Mouse (Mus musculus) midbrain, embryonic 10.5 days (tissue): ENCODE results near the gene Fam219b. TPM values are rescaled to one million over a fixed set of nuclear protein-coding genes. Genes with fewer than 3 reads are reported as not detected.

Experiments
- DNase-seq: peaks from one replicate; pipeline ENCODE4 v3.0.0-alpha.2; 2017; ENCODE audit warnings: low spot score
- H3K27ac ChIP-seq: fragments of 300-500 bp; sonication (generic); replicated peaks from 2 replicates; pipeline ENCODE4 v1.5.1; 2016; ENCODE audit warnings: mild to moderate bottlenecking
- H3K27me3 ChIP-seq: fragments of 300-500 bp; sonication (generic); 2 replicates; pipeline ENCODE4 v1.6.1; 2016; ENCODE audit warnings: low read depth, mild to moderate bottlenecking; ENCODE audit not compliant: poor library complexity, severe bottlenecking
- H3K36me3 ChIP-seq: fragments of 300-500 bp; sonication (generic); 2 replicates; pipeline ENCODE4 v1.6.1; 2016; ENCODE audit warnings: mild to moderate bottlenecking, moderate library complexity
- H3K4me1 ChIP-seq: fragments of 300-500 bp; sonication (generic); 2 replicates; pipeline ENCODE4 v1.6.1; 2016
- H3K4me3 ChIP-seq: fragments of 300-500 bp; sonication (generic); 2 replicates; pipeline ENCODE4 v1.5.1; 2016; ENCODE audit warnings: mild to moderate bottlenecking, moderate library complexity
- H3K9me3 ChIP-seq: fragments of 300-500 bp; sonication (generic); replicated peaks from 2 replicates; pipeline ENCODE4 v1.6.1; 2016; ENCODE audit warnings: mild to moderate bottlenecking
- WGBS: fragments of 180-500 bp; shearing (Covaris S2); methylation state at CpG from one replicate; pipeline ENCODE4 v1.1.7; 2016; 5-methylcytosine and 5-hydroxymethylcytosine counted together
- polyA plus RNA-seq: library from polyadenylated mRNA; unstranded; fragments of >200 nt; fragmentation: Nextera tagmentation; extraction: Ambion mirVana; gene quantifications from 2 replicates; pipeline ENCODE4 v1.2.1, GENCODE M21; 2016

Gene Fam219b
- polyA plus RNA-seq, result 16.8 and 19.4 TPM in 2 replicates

GRCm38 (mm10) chr9:57537044-57537727 lies at the start of gene Fam219b:
Gene Fam219b, plus strand, starts transcription at chr9:57537528.
- peak within 1 kb of the TSS; percentile 95 for H3K27ac ChIP-seq
- whole genome bisulfite sequencing, result 2% methylated on average over 45 of the region's 45 CpGs
- peaks cover 65% of the 10 kb centered on the region for H3K36me3 ChIP-seq
- H3K27me3 ChIP-seq, result no peaks in the 10 kb centered on the region
- H3K9me3 ChIP-seq, result no peaks in the 10 kb centered on the region
- H3K4me1 ChIP-seq, result peaks cover 27% of the 10 kb centered on the region
- DNase-seq, result peak; percentile 88
- peak within 1 kb of the TSS; percentile 93 for H3K4me3 ChIP-seq

GRCm38 (mm10) chr9:57487807-57488206 lies 49.5 kb upstream of the Fam219b start:
- Histone ChIP-seq H3K36me3 (no peaks in the 10 kb centered on the region), H3K4me1 (peaks cover 4% of the 10 kb centered on the region; the same call in 1 of the 2 replicates), H3K4me3 (no peak overlapping the region), H3K27ac (no peak overlapping the region), H3K9me3 (0 out of 2 replicates have a peak, but pooled peaks cover 3% of the 10 kb centered on the region), H3K27me3 (peaks cover 20% of the 10 kb centered on the region)
- 80% methylated on average over 7 of the region's 7 CpGs for WGBS
- DNase-seq, result no peak

GRCm38 (mm10) chr9:57493532-57493931 lies 43.8 kb upstream of the Fam219b start:
- Histone ChIP-seq H3K9me3 (0 out of 2 replicates have a peak, but pooled peaks cover 3% of the 10 kb centered on the region), H3K27me3 (peaks cover 15% of the 10 kb centered on the region), H3K36me3 (no peaks in the 10 kb centered on the region), H3K27ac (no peak overlapping the region), H3K4me1 (no peaks in the 10 kb centered on the region), H3K4me3 (no peak overlapping the region)
- 89% methylated on average over 2 of the region's 2 CpGs for WGBS
- no peak for DNase-seq

- DNase-seq, result no peak
- H3K9me3 ChIP-seq, result 0 out of 2 replicates have a peak, but pooled peaks cover 3% of the 10 kb centered on the region
- no peaks in the 10 kb centered on the region for H3K36me3 ChIP-seq
- no peak overlapping the region for H3K4me3 ChIP-seq
- H3K27me3 ChIP-seq, result peaks cover 29% of the 10 kb centered on the region
- H3K27ac ChIP-seq, result no peak overlapping the region
- no peaks in the 10 kb centered on the region; the same call in 1 of the 2 replicates for H3K4me1 ChIP-seq
Observed at GRCm38 (mm10) chr9:57494970-57495369, 42.4 kb upstream of the Fam219b start.

GRCm38 (mm10) chr9:57497236-57497635 lies 40.1 kb upstream of the Fam219b start:
- DNase-seq, result no peak
- WGBS, result 82% methylated on average over 5 of the region's 5 CpGs
- no peaks in the 10 kb centered on the region for H3K9me3 ChIP-seq

DNA sequence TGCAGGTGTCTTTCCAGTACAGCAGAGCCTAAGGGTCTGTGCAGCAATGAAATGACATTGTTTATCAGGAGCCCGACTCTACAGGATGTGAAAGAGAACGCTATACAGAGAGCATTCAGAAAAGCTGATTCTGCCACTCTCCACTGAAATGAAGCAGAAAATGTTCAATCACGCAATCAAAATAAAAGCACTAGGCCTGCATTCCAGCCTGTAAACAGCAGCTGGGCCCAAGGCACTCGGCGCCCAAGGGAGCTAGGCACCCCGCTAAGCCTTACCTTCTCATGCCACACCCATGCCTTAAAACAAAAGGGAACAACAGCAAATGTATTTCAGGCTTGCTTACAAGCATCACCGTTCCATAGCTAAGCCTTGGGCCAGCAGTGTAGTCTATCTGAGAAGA lies 38.8 kb upstream of the Fam219b start:
- Histone ChIP-seq H3K9me3 (no peaks in the 10 kb centered on the region), H3K27ac (no peak overlapping the region), H3K27me3 (peaks cover 65% of the 10 kb centered on the region), H3K4me3 (no peak overlapping the region), H3K4me1 (peaks cover 25% of the 10 kb centered on the region), H3K36me3 (no peaks in the 10 kb centered on the region)
- WGBS, result 57% methylated on average over 7 of the region's 7 CpGs
- no peak for DNase-seq

More at GRCm38 (mm10) chr9:57497236-57497635, 40.1 kb upstream of the Fam219b start:
- Histone ChIP-seq H3K27me3 (peaks cover 52% of the 10 kb centered on the region), H3K27ac (no peak overlapping the region), H3K36me3 (no peaks in the 10 kb centered on the region), H3K4me1 (peaks cover 12% of the 10 kb centered on the region), H3K4me3 (no peak overlapping the region)

GRCm38 (mm10) chr9:57501452-57501851 lies 35.9 kb upstream of the Fam219b start:
- Histone ChIP-seq H3K4me1 (peaks cover 53% of the 10 kb centered on the region), H3K9me3 (no peaks in the 10 kb centered on the region), H3K36me3 (no peaks in the 10 kb centered on the region), H3K4me3 (peak overlapping the region; percentile 35), H3K27ac (no peak overlapping the region), H3K27me3 (peaks cover 94% of the 10 kb centered on the region)
- WGBS, result 7% methylated on average over 13 of the region's 13 CpGs
- DNase-seq, result no peak

DNA sequence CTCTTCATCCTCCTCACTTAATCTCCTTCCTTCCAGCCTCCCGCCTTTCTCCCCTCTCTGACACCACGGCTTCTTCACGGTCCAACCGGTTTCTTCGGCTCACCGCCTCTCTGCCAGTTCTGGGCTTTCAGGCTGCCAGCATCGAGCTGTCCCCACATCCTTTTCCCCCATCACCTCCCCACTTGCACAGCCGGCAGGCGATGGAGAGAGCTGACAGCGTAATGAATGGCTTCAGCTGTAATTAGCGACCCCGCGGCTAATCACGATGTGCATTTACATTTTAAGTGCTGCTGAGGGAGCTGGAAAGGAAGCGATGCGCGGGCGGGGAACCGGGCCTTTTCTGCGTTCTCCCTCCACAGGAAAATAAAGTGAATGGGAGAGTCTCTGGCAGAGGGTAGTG lies 35.5 kb upstream of the Fam219b start:
- Histone ChIP-seq H3K4me3 (peak overlapping the region; percentile 35), H3K27me3 (peaks cover 97% of the 10 kb centered on the region), H3K27ac (no peak overlapping the region), H3K36me3 (no peaks in the 10 kb centered on the region), H3K4me1 (peaks cover 53% of the 10 kb centered on the region), H3K9me3 (no peaks in the 10 kb centered on the region)
- 1% methylated on average over 20 of the region's 20 CpGs for WGBS
- DNase-seq, result peak; percentile 49

DNA sequence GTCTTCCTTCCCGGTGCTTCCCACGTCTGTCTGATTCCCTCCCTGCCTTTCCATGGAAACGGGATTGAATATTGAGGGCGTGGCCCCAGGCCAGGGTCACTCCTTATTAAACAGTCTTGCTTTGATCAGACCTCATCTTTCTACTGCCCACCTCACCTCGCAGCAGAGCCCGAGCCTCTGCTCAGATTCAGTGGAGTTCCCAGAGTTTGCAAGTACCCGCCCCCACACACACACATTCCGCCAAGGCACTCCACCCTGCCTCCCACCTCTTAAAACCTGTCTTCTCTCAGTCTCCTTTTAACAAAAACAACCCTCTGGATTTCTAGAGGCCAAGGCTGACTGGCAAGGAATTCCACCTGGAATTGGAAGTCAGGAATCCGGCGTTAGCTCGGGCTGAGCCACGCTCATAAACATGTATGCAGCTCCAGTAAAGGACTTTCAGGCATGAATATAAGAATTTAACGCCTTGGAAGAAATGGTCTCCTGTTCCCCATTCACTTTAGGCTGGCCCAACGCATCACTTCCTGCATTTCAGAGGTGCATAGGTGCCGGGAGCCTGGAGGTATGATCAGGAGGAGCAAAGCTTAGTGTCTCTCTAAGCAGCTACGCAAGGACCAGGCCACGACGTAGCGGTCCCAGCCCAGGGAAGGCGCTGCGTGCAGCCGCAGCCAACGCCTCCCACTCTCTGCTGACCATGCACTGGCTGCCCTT lies 34.3 kb upstream of the Fam219b start:
- peak; percentile 56 for DNase-seq
- H3K9me3 ChIP-seq, result no peaks in the 10 kb centered on the region
- H3K4me3 ChIP-seq, result peak overlapping the region; percentile 59
- 3% methylated on average over 23 of the region's 23 CpGs for WGBS
- H3K36me3 ChIP-seq, result no peaks in the 10 kb centered on the region
- peaks cover 53% of the 10 kb centered on the region for H3K4me1 ChIP-seq
- peaks cover 93% of the 10 kb centered on the region for H3K27me3 ChIP-seq
- no peak overlapping the region for H3K27ac ChIP-seq

DNA sequence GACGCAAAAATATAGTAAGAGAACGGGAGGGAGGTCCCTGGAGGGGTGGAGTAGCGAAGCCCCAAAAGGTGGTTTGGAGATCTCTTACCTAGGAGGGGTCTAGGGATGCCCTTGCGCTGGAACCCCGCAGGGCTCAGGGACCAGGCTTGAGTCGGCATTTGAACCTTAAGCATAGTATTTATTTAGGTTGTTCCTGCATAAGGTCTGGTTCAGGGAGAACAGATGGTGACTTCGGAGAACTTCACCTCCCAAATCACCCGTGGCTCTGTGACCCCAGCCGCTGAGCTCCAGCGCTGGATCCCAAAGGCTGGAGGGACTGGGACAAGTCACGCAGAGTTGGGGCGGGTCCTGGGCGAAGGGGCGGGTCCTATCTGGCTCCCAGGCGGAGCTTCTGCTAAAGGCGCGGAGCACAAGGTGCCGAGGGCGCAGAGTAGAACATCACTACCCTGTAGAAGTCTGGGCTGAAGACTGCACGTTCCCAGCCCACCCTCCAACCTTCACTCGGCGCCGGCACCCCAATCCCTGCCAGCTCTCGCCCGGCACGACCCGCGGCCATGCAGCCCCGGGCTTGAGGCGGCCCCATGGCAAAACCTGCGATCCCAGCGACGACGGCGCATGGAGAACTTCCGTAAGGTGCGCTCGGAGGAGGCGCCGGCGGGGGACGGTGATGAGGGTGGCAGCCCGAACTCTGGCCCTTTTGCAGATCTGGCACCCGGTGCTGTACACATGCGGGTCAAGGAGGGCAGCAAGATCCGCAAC lies 33.5 kb upstream of the Fam219b start, which contains the start of gene Rpp25:
Gene Rpp25 (plus strand): TSS at position 405 of the 759 bp plus-strand sequence.
- peak; percentile 64 for DNase-seq
- peaks cover 86% of the 10 kb centered on the region for H3K27me3 ChIP-seq
- under 1% methylated on average over 46 of the region's 46 CpGs for WGBS
- peaks cover 53% of the 10 kb centered on the region for H3K4me1 ChIP-seq
- H3K27ac ChIP-seq, result peak within 1 kb of the TSS; percentile 24; the same call in 1 of the 2 replicates
- no peaks in the 10 kb centered on the region for H3K36me3 ChIP-seq
- peak within 1 kb of the TSS; percentile 59 for H3K4me3 ChIP-seq
- no peaks in the 10 kb centered on the region for H3K9me3 ChIP-seq

- Histone ChIP-seq H3K27me3 (peaks cover 80% of the 10 kb centered on the region), H3K9me3 (no peaks in the 10 kb centered on the region), H3K36me3 (no peaks in the 10 kb centered on the region), H3K4me1 (peaks cover 53% of the 10 kb centered on the region), H3K27ac (peak overlapping the region; percentile 24; the same call in 1 of the 2 replicates), H3K4me3 (peak overlapping the region; percentile 59)
- WGBS, result 1% methylated on average over 34 of the region's 34 CpGs
- DNase-seq, result peak; percentile 61
Observed at GRCm38 (mm10) chr9:57504381-57504700, 33.0 kb upstream of the Fam219b start.

DNA sequence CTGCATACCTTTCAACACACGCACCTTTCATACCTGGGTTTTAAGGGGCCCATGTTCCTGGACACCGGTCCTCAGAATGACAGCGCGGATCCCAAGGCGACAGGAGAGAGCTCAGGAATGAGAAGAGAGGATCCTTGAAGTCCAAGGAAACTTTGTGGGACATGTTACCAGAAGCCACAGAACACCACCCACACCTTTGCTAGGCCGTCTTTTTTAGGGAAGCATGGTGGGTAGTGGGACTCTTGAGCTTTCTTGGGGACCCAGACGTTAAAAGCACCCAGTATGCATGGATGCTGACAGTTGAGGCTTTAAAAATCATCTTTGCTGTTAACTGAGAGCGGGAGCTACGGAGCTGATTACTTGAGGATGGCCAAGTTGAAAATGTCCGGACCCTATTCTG lies 32.4 kb upstream of the Fam219b start:
- peaks cover 75% of the 10 kb centered on the region for H3K27me3 ChIP-seq
- WGBS, result 49% methylated on average over 10 of the region's 10 CpGs
- H3K9me3 ChIP-seq, result no peaks in the 10 kb centered on the region
- DNase-seq, result no peak
- H3K27ac ChIP-seq, result peak overlapping the region; percentile 42; the same call in 1 of the 2 replicates
- peak overlapping the region; percentile 59; the same call in 1 of the 2 replicates for H3K4me3 ChIP-seq
- H3K36me3 ChIP-seq, result no peaks in the 10 kb centered on the region
- peaks cover 53% of the 10 kb centered on the region for H3K4me1 ChIP-seq
